Mouse (Mus musculus) left cerebral cortex, adult 18-20 months (tissue): Measurements from ENCODE around the gene Ldlrad3. TPM values are rescaled to one million over a fixed set of nuclear protein-coding genes. Genes with fewer than 3 reads are reported as not detected.

Experiments
- DNase-seq, 2 experiments: peaks; one replicate each; pipeline ENCODE4 v3.0.0; 2021 to 2022; ENCODE audit warnings: low spot score in 2 of 2, mixed read lengths in 1 of 2
- total RNA-seq, 2 experiments: library from RNA; stranded (reverse); gene quantifications; 2 replicates each; pipeline ENCODE4 v1.2.3; 2021

Ldlrad3 gene
- total RNA-seq, 2 experiments from 2014 or later: 7.8 to 8.8 TPM

DNA sequence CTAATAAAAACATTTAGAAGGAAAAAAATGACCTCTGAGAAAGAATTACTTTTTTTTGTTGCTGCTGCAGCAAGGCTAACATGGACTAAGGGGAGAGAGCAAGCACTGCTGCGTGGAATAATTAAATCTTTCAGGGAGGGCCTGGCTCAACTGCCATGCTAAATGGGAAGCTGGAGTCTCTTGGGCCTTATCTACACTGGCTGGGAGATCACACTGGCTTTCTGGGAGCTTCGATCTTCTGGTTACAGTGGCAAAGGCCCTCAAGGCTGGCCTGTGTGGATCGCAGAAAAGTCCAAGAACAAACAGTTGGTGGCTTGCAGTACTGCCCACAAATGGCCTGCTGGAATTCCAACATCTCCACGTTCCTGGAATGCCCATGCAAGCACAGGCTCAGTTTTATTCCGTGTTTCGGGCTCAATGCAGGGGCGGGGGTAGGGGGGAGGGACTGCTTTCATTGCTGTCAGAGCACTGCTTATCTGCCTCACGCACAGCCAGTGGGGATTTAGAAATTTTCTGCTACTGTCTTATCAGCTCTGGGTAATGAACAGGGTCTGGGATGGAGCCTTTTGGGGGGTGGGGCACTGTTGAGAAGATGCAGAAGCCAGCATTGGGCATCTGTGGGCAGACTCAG lies 180.7 kb downstream of the Ldlrad3 start:
- DNase-seq: peak in 1 of 2 experiments; percentile 22

DNA sequence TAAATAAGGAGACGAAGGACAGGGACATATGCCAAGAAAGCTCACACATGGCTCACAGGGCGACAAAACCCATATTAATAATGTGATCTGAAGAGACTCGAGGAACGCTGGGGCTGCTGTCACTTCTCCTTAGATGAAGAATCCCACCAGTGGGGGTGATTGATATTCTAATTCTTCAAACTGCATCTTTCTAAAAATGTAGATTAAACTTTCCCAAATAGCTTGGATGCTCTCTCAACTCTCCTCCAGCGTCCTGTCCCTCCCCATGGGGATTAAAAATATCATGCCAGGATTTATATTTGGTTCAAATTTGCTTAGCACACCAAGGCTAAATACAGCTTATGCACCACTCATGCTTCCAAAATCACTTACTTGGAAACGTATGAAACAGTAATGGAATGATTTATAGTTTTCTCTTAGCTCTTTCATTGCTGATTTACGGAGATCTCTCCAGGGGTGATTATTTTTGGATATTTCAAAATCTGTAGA lies 182.4 kb downstream of the Ldlrad3 start:
- DNase-seq: peak in 1 of 2 experiments; percentile 25

DNA sequence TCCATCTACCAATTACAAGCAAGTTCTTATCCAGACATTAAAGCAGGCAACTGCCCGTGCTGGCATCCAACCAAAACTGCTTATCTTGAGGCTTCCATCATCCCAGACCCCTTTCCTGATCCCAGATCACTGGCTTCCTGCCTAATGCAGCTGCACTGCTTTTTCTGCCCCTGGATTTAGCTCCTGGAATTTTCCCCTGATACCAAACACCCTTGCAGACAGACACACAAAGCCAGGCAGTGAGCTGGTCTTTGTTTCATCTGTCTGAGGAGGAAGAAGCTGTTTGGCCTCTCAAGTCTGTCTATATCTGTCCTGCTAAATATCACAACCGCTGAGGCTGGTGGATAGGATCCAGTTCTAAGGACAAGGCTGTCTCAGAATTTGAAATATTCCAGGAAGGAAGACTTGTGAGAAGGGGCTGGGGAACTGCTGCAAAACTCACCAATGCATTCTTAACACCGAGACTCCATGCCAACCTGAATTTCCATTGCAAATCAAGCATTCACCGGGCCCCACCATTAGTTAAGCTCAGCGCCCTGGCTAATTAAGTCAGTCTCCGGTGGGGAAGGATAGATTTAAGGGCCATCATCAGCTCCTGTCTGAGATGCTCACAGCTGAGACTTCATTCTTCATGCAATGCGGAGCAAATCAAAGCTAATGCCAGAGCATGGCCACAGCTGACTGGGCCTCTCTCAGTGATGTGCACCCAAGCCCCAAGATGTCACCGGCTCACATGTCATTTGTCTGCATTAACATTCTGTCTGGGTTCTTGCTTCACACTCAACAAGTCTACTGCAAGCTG lies 183.0 kb downstream of the Ldlrad3 start:
- peak in 1 of 2 experiments; percentile 27 for DNase-seq

DNA sequence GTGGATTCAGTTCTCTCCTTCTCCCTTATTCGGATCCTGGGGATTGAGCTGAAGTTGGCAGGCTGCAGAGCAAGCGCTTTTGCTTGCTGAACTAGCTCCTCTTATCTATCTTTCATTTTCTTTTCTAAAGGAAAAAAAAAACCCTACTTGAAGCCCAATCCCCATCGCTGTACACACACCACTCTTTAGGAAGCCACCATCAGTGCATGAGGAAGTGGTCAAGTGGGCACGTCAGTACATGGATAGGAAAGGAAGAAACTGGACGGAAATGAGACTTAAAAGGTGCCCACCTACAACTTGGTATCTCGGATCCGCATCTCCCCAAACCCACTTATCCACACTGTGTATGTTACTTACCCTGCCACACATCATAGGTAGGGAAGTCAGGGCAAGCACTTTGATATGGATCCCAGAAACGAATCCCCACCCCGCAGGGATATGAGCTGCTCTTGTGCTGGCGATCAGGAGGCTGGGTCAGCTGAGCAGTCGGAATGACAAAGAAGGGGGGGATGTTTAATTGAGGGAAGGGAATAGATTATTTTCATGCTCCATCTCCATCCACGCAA lies 183.7 kb downstream of the Ldlrad3 start:
- no peak for DNase-seq

DNA sequence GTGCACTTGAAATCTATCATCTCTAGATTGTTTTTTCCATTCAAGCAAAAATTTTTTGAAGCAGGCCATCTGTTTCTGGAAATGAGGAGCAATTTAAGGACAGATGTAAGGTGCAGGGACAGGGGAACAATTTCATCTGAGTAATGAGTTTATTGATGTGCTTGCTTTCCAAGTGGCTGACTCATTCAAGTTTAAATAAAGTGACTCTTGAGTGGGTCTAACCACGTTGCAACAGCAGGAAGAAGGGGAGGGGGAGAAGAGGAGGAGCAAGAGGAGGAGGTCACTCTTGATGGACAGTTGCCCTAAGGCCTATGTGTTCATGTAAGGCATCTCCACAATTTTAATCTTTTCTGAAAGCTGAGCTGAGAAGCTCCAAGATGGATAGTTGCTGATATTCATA lies 184.5 kb downstream of the Ldlrad3 start:
- DNase-seq: no peak

DNA sequence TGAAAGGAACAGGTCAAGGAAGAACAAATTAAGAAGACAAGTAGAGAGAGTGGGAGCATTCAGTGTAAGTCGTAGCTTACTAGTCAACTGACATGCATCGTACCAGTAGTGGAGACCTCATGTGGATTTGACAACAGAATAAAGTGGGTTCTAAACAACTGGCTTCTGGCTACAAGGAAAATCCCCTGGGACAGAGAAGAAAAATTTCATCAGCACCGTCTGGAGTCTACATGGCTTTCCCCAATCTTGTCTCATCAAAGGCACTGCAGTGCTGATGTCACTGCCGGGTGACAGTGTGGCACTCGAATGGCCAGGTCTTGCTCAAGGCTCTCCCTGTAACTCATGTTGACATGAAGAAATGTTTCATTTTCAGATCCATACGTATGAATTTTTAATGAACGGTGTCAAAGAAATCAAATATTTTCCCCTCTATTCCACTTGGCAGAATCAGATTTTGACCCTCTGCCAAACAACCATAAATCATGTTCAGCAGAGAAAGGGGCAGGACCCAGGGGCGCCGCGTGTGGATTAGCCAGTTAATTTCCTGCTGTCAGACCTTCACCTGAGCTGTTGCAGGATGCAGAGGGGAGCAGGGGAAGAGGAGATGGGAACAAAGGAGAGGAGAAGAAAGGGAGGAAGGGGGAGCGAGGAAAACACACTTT lies 187.1 kb downstream of the Ldlrad3 start:
- no peak for DNase-seq

DNA sequence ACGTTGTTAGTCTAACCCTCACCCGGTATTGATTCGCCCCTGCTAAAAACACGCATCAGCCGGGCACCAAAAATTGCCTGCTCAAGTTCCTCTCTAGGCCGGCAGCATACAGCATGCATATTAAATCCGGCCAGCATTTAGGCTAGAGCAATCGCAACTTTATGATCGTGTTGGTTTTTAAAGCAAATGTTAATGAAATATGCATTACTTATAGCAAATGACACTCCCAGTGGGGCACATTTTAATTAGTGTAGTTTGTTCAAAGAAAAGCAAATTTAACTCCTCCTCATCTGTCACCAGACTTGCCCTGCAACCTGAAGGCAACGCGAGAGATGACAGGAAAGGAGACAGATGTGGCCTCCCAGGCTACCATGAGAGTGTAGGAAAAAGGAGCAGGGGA lies 189.2 kb downstream of the Ldlrad3 start:
- DNase-seq: no peak

DNA sequence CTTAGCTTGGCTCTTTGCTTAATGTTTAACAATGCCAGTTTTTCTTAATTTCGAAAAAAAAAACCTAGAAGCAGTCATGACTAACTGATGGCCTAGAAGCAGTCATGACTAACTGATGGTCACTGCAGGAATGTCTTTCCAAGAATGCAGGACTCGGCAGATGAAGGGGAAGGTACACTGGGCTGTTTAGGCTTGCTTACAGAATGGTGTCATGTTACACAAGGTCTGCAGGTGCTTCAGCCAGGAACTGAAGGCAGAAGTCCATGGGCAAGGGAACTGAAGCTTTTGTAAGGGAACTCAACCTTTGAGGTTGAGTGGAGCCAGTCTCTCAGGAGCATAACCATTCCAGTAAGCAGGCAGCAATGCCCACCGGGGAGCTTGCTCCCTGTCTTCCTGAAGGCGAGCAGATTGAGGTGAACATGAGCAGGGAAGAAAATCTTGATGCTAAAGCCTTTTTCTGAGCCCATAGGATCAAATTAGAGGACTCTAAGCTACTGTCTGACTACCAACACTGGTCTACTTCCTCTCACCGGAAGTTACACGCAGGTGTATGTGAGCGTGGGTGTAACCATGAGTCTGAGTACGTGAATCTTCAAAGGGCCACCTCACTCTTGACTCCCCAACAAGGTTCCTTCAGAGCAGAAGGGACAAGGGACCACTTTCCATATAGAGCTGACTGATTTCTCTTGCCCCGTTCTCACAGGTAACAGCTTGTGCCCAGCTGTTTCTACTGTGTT lies 193.4 kb downstream of the Ldlrad3 start:
- no peak for DNase-seq

DNA sequence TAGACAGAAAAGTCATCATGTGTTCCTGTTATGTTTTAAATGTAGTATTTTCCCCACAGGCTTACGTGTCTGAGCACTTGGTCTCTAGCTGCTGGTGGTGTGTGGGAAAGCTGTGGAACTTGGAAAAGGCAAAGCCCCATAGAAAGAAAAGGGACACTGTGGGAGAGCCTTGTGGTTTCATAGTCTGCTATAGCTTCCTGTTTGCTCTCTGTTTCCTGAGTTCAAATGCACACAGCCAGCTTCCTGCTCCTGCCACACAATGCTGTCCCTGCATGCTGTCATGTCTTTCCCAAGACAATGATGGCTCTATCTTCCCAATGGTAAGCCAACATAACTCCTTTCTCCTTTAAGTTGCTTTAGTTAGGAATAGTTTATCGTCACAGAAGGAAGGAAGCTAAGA lies 194.5 kb downstream of the Ldlrad3 start:
- no peak for DNase-seq

DNA sequence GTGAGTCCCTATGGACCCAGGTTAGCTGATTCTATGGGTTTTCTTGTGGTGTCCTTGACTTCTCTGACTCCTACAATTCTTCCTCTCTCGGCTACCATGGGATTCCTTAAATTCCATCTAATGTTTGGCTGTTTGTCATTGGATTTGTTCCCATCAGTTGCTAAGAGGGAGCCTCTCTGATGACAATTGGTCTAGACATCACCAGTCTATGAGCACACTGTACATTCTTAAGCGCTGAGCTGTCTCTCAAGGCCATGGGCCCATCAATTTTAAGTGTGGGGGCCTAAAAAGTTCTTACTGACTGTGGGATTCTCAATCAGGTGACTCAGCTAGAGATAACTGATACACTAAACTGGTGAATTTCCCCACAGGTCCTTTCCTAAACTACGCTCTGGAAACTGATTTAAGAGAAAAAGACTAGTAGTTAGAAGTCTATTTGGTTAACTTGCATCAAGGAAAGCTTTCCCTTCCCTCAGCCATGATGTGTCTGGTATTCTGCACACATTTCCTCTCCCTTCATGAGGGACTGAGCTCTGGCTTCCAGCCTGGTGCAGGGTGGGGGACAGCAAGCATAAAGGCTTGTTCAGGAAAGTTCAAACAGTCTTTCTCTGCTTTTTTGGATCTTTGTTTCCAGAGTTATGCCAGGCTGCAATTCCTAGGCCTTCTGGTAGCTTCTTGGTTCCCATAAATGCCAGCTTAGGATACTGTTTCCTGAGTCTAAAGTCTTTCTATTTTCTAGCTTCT lies 199.7 kb downstream of the Ldlrad3 start:
- DNase-seq: no peak

DNA sequence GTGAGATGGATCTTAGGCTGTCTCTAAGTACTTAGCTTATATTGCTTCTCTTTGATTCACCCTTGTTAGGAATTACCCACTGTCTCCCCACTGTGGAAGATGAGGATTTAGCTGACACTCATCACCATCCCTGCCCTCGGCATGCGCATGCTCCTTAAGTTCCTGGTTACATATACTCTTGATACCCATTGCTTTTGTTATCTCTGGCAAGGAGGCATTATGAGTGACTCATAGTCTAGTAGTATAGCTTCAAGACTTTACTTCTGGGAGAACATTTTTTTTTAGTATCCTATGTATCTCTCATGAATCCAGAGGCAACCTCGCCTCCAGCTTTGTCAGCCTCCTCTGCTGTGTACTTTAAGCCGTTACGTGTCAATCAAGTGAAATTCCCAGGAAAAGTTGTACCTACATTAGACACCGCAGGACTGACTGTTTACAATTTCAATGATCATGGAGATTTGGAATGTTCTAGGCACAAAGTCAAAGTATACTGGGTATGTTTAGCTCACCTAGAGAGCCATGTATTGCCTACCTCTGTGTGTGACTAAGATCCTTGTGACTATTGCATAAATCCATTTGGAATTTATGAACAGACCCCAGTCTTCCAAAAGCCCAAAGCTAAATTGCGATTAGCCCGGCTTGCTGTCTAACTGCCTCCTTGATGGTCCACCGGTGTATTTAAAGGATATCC lies 202.2 kb downstream of the Ldlrad3 start:
- peak in 1 of 2 experiments; percentile 17 for DNase-seq

DNA sequence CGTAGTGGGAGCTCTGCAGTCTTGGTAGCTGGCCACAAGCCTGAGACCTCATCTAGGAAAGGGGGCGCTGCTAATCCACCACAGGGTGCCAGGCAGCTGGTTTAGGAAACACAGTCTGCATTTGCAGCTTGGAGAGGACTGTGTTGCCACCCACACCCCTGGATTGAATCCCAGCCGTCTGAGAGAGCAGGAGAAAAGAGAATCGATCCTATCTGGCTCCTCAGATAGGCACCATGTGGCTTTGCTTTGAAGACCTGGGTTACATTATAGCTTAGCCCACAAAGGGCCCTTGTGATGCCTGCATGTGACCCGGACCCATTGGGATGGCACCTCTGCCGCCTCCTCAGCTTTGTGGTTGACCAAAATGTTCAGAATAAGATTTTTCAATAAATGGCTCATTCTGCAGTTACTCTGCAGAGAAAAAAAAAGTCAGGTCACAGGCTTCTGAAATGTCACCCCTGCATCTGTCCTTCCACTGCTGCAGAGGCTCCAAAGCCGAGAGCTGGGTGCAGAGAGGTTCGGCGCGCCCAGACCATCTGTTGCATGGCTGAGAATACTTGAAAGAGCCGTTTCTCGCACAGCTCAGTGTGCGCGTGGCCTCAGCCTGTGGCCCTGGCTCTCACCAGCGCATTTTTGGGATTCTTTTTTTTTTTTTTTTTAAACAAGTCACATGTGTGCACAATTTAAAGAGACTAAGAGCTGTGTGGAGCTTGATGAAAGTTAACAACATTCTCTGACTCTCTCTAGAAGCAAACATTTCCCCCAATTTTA lies 202.9 kb downstream of the Ldlrad3 start:
- DNase-seq: peak; percentile 90 to 92

DNA sequence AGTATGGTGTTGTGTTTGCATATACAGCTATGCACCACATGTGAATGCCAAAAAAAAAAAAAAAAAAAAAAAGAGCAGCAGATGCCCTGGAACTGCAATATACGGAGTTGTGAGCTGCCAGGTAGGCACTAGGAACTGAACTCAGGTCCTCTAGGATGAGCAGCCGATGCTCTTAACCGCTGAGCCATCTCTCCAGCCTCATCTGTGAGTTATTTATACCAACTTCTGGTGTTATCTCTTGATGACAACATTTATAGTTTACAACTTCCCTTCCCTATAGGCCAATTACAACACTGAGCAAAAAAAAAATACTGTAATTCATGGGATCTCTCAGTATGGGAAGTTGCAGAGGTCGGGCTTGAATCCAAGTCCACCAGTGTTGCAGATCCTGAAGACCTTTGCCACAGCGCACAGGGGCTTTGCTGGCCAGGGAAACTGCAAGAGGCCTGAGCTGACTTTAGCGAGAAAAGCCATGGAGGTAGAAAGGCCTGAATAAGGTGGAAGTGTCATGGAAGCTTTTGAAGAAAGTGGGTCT lies 204.2 kb downstream of the Ldlrad3 start:
- no peak for DNase-seq

DNA sequence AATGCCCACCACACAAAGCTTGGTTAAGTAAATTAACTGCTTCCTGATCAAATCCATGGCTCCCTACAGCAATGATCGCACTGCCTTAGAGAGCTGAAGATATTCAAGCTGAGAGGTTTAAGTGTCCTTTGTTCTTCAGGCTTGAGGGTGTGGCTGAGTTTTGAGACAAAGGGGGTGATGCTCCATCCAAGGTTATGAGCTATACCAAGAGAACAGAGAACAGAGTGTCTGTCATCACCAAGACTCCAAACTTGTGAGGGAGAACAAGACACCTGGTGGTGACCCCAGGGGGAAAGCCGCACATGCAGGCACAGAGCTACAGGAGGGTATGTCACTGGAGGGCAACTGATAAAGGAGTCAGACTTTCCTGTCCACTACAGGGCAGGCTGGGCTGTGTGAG lies 205.0 kb downstream of the Ldlrad3 start:
- no peak for DNase-seq

DNA sequence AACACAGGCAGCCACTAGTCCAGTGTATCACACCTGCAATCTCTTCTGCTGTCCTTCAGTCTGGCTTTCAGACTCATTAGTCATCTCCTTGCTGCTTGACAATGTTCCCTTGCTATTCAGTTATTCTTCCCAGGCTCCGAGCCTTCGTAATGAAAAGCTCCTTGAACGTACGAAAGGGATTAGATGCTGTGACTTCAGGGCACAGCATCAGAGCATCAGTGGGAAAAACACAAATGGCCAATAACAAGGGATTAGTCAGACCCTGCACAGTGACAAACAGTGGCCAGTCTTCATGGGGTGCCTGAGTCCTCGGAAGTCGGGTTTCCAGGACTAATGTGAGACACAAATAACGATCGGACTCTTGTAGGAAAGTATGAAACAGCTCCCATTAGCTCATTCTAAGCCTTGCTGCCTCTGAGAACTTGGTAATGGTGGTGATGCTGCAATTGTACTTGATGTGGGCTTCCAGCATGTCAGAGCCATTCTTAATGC lies 205.7 kb downstream of the Ldlrad3 start:
- no peak for DNase-seq

DNA sequence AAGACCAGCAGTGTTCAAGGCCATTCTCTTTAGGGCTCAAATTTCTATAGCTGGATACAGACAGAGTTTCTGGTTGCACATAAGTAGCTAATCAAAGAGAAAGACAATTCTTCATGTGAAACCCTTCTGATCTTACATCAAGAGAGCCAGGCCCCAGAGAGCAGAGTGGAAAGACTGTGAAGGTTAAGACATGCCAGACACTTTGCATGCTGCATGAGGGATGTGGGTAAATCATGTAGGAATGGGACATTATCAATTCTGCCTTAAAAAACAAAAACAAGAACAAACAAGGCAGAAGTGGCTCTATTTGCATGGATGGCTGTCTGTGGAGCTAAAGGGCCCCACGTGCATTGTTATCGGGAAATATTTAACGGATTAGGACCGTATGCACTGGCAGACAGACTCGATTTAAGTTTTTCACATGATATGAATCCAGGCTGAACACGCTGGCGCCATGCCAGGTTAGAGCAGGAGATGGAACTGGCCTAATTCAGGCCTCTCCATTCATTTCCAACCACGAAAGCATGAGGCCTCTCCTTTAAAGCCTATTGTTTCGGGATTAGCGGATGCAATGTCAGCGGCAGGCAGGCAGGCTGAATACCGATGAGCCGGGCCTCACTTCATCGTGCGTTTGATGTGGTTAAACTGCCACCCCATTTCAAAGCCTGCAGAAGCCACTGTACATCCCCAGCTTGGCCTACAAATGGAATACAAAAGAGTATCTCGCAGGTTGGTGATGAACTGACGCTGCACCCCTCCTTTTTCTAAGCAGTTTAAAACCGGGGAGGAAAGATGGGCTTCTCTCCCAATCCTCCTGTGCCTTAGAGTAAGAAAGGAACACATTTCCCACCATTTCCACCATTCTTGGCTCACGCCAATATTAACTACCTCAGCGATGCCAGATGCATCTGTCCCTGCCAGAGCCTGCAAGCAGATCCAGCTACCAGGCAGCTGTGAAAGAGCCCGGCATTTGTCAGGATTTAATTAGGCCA lies 207.4 kb downstream of the Ldlrad3 start:
- DNase-seq: peak in 1 of 2 experiments; percentile 5

DNA sequence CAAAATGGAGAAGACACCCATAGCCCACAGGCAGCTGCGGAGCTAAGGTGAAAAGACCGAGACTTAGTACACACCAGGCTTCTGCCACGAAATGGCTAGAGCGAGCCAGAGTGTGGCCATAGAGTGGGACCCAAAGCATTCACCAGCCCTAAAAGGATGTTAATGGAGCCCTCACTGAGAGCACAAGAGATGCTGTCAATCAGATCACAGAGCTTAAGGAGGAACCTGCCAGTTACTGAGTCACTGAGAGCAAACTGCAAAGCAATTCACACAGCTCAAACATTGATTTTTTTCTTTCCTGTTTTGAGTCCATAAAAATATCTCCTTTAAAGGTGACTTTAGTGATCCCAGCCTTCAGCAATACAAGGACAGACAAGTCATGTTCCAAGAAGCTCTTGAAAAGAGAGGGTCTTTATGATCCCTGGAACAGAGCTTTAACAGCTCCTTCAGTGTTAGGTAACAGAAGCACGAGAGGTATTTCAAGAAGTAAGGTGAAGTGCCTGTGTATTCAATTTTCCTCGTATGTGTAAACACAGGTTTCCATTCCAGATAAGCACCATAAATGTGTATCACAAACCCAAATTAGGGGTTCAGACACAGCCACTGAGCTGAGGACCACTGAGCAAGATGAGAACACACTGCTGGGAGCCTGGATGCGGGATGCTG lies 209.7 kb downstream of the Ldlrad3 start:
- DNase-seq: no peak
